8 mouse cellular contexts compared by ENCODE assay signal in genomic region chr4:44012376-44013367, GRCm38 (mm10). TPM values are rescaled to one million over a fixed set of nuclear protein-coding genes. Genes with fewer than 3 reads are reported as not detected.
DNase-seq lines count a peak whose midpoint lies in the region; ATAC-seq and TF ChIP-seq lines count a peak whose summit lies in the region.

No protein-coding gene starts in this region.

- peak overlapping the region; percentile 92 for H3K27ac ChIP-seq in gastrocnemius, adult 2 months

- intact Hi-C loops in gastrocnemius, adult 2 months (cut with DNase I), result no loop called here

- TF ChIP-seq CTCF in gastrocnemius, adult 2 months (IDR thresholded peaks at IDR 0.05), result no peak; the same call in 1 of the 2 replicates

- H3K36me3 ChIP-seq in megakaryocyte, embryonic 14.5 days (replicated peaks; ENCODE audit: low read length), result peaks cover 27% of the 10 kb centered on the region

- no peaks in the 10 kb centered on the region for H3K9me3 ChIP-seq in megakaryocyte, embryonic 14.5 days

- peak; percentile 98 for DNase-seq in ZHBTc4 (ENCODE audit: low read depth, low spot score)
- peak; percentile 95 for DNase-seq in gastrocnemius, adult 2 months
- DNase-seq in hindlimb bud, embryonic 11.5 days (ENCODE audit: extremely low spot score, low read depth, low spot score), result peak; percentile 84
- peak; percentile 72 to 96 for DNase-seq in left cerebral cortex, adult 8-10 months (ENCODE audit: low spot score in 2 of 2)
- peak; percentile 96 to 98 for DNase-seq in right cerebral cortex, postnatal 10 days (ENCODE audit: low spot score in 2 of 2)
- peak; percentile 79 for DNase-seq in urinary bladder, postnatal 25 days (ENCODE audit: low spot score)

- H3K4me1 ChIP-seq in megakaryocyte, embryonic 14.5 days, result peaks cover 53% of the 10 kb centered on the region

- ATAC-seq in common myeloid progenitor, adult 5-6 weeks (replicated peaks; ENCODE audit: low read depth, poor library complexity, severe bottlenecking), result peak; percentile 95

- H3K4me3 ChIP-seq in gastrocnemius, adult 2 months, result peak overlapping the region; percentile 77
- peak overlapping the region; percentile 97 for H3K4me3 ChIP-seq in megakaryocyte, embryonic 14.5 days (replicated peaks)

- no peaks in the 10 kb centered on the region for H3K27me3 ChIP-seq in megakaryocyte, embryonic 14.5 days (replicated peaks)

RNA-seq across cellular contexts. Expression of gene Clta, which starts 8.4 kb away (rescaled TPM):
- 316 and 331 TPM in 2 replicates for total RNA-seq in common myeloid progenitor, adult 5-6 weeks (2017)
- 10 to 100 TPM; 44.5 to 61.3 TPM for total RNA-seq in gastrocnemius, adult 2 months (2021)
- total RNA-seq in left cerebral cortex, adult 8-10 months (2022), result 100 to 1,000 TPM; 270 to 279 (median 276) TPM
- 132 and 432 TPM in 2 replicates for polyA plus RNA-seq in megakaryocyte, embryonic 14.5 days (2012; ENCODE audit: insufficient read depth, low replicate concordance)

RNA-seq across cellular contexts. Expression of gene Ccin, which starts 29.4 kb away (rescaled TPM):
- total RNA-seq in common myeloid progenitor, adult 5-6 weeks (2017), result not detected in 2 replicates
- not detected for total RNA-seq in gastrocnemius, adult 2 months (2021)
- not detected for total RNA-seq in left cerebral cortex, adult 8-10 months (2022)
- not detected in 2 replicates for polyA plus RNA-seq in megakaryocyte, embryonic 14.5 days (2012; ENCODE audit: insufficient read depth, low replicate concordance)

RNA-seq across cellular contexts. Expression of gene Glipr2, which starts 55.5 kb away (rescaled TPM):
- 16.3 TPM in 2 replicates for total RNA-seq in common myeloid progenitor, adult 5-6 weeks (2017)
- 1 to 10 TPM; 1.8 to 4.0 TPM for total RNA-seq in gastrocnemius, adult 2 months (2021)
- 1 to 10 TPM; 3.0 to 4.9 (median 3.3) TPM for total RNA-seq in left cerebral cortex, adult 8-10 months (2022)
- 6.5 and 32.0 TPM in 2 replicates for polyA plus RNA-seq in megakaryocyte, embryonic 14.5 days (2012; ENCODE audit: insufficient read depth, low replicate concordance)

Comparison
In these comparisons a context has a peak if more than half of its experiments do, and no peak if none do; other contexts are left out.
1. Peak in every context shown above with its lines: DNase-seq, ATAC-seq, H3K4me3 ChIP-seq and H3K27ac ChIP-seq.